Mouse (Mus musculus): ENCODE data around the gene Pam16.

Pam16 gene

GRCm38 (mm10) chr16:4624481-4625110, at the start of gene Pam16:
Pam16 (minus strand) TSS chr16:4624988.
- peak; percentile 80 for DNase-seq (ENCODE audit: low read depth, low spot score)

- DNase-seq (ENCODE audit: low read depth, low spot score): no peak
Measured at GRCm38 (mm10) chr16:4674091-4674490, 49.3 kb upstream of the Pam16 start.

GRCm38 (mm10) chr16:4670317-4670716, 45.5 kb upstream of the Pam16 start:
- DNase-seq (ENCODE audit: low read depth, low spot score): no peak

GRCm38 (mm10) chr16:4667190-4667808, 42.5 kb upstream of the Pam16 start:
- DNase-seq (ENCODE audit: low read depth, low spot score): peak; percentile 71

- DNase-seq (ENCODE audit: low read depth, low spot score): no peak
Measured at GRCm38 (mm10) chr16:4665726-4666125, 40.9 kb upstream of the Pam16 start.

- no peak for DNase-seq (ENCODE audit: low read depth, low spot score)
Measured at GRCm38 (mm10) chr16:4663806-4664205, 39.0 kb upstream of the Pam16 start.

- no peak for DNase-seq (ENCODE audit: low read depth, low spot score)
Measured at GRCm38 (mm10) chr16:4661605-4662004, 36.8 kb upstream of the Pam16 start.

GRCm38 (mm10) chr16:4659326-4659725, 34.5 kb upstream of the Pam16 start:
- DNase-seq (ENCODE audit: low read depth, low spot score): no peak

GRCm38 (mm10) chr16:4658781-4659245, 34.0 kb upstream of the Pam16 start:
- DNase-seq (ENCODE audit: low read depth, low spot score): no peak

GRCm38 (mm10) chr16:4656571-4657081, 31.8 kb upstream of the Pam16 start:
- DNase-seq (ENCODE audit: low read depth, low spot score): no peak

GRCm38 (mm10) chr16:4655764-4656570, 31.2 kb upstream of the Pam16 start:
- no peak for DNase-seq (ENCODE audit: low read depth, low spot score)

GRCm38 (mm10) chr16:4655251-4655734, 30.5 kb upstream of the Pam16 start:
- DNase-seq (ENCODE audit: low read depth, low spot score): no peak

- no peak for DNase-seq (ENCODE audit: low read depth, low spot score)
Measured at GRCm38 (mm10) chr16:4654706-4655105, 29.9 kb upstream of the Pam16 start.

GRCm38 (mm10) chr16:4652707-4653416, 28.1 kb upstream of the Pam16 start:
- DNase-seq (ENCODE audit: low read depth, low spot score): no peak

- DNase-seq (ENCODE audit: low read depth, low spot score): no peak
Measured at GRCm38 (mm10) chr16:4651624-4652023, 26.8 kb upstream of the Pam16 start.

- no peak for DNase-seq (ENCODE audit: low read depth, low spot score)
Measured at GRCm38 (mm10) chr16:4651081-4651480, 26.3 kb upstream of the Pam16 start.

- DNase-seq (ENCODE audit: low read depth, low spot score): no peak
Measured at GRCm38 (mm10) chr16:4650161-4650560, 25.4 kb upstream of the Pam16 start.

GRCm38 (mm10) chr16:4649692-4650091, 24.9 kb upstream of the Pam16 start:
- no peak for DNase-seq (ENCODE audit: low read depth, low spot score)

- DNase-seq (ENCODE audit: low read depth, low spot score): no peak
Measured at GRCm38 (mm10) chr16:4649211-4649610, 24.4 kb upstream of the Pam16 start.

- DNase-seq (ENCODE audit: low read depth, low spot score): no peak
Measured at GRCm38 (mm10) chr16:4648416-4649023, 23.7 kb upstream of the Pam16 start.

- no peak for DNase-seq (ENCODE audit: low read depth, low spot score)
Measured at GRCm38 (mm10) chr16:4647651-4648141, 22.9 kb upstream of the Pam16 start.

Measured in c-Kit-negative CD71-positive TER-119-positive erythroid progenitor cells, embryonic 14.5 days (primary cell).